Mouse (Mus musculus) cerebellum, adult 2 months (tissue): ENCODE results near the gene Mlx. TPM values are rescaled to one million over a fixed set of nuclear protein-coding genes. Genes with fewer than 3 reads are reported as not detected.
A peak's percentile ranks its signal among the peaks of the same experiment; 100 is the strongest.

Source experiments
- DNase-seq, 2 experiments: peaks; one replicate each; pipeline ENCODE4 v3.0.0; 2021
- H3K27ac ChIP-seq: fragments of 200-500 bp; 2 replicates; pipeline ENCODE4 v1.5.1; 2012; ENCODE audit warnings: low read length, control low read depth, inconsistent platforms; ENCODE audit not compliant: insufficient read depth
- H3K27me3 ChIP-seq: fragments of 200-500 bp; 2 replicates; pipeline ENCODE4 v1.6.1; 2012; ENCODE audit warnings: inconsistent platforms, mild to moderate bottlenecking, low read length, moderate library complexity; ENCODE audit not compliant: control insufficient read depth, insufficient read depth
- H3K4me1 ChIP-seq: fragments of 200-500 bp; 2 replicates; pipeline ENCODE4 v1.6.1; 2011; ENCODE audit warnings: low read length; ENCODE audit not compliant: control insufficient read depth, insufficient read depth
- H3K4me3 ChIP-seq: fragments of 200-500 bp; replicated peaks from 2 replicates; pipeline ENCODE3; 2011; ENCODE audit warnings: mild to moderate bottlenecking, low read depth, low read length, control low read depth; ENCODE audit not compliant: insufficient read depth
- CTCF ChIP-seq: fragments of 200-500 bp; IDR thresholded peaks from 2 replicates; pipeline ENCODE4 v1.5.1; 2011; ENCODE audit warnings: low read depth, mild to moderate bottlenecking, control low read depth, low read length, moderate library complexity, borderline replicate concordance; ENCODE audit not compliant: insufficient read depth
- POLR2A ChIP-seq: fragments of 200-500 bp; IDR thresholded peaks from 2 replicates; pipeline ENCODE4 v1.6.1; 2011; ENCODE audit warnings: low read length, control low read depth, borderline replicate concordance; ENCODE audit not compliant: insufficient read depth
- WGBS: fragments of 180-500 bp; shearing (Covaris S2); methylation state at CpG from one replicate; pipeline ENCODE4 v1.1.7; 2018; 5-methylcytosine and 5-hydroxymethylcytosine counted together
- polyA plus RNA-seq: library from polyadenylated mRNA; depleted of rRNA; stranded (reverse); fragments of >200 nt; gene quantifications from 2 replicates; pipeline ENCODE4 v1.2.3, GENCODE M21; 2012

The Mlx gene
- polyA plus RNA-seq, 1 experiment = 55.8 TPM

DNA sequence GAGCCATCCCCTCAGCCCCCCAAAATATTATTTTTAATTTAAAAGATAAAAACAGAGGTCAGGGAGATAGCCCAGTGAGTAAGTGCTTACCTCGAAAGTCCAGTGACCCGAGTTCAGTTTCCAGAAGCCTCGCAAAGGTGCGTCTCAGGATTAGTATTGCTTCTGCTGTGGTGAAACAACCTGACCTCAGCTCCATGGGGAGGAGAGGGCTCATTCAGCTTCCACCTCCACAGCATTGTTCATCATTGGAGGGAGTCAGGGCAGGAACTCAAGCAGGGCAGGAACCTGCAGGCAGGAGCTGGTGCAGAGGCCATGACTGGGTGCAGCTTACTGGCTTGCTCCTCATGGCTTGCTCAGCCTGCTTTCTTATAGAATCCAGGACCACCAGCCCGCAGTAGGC, 26.0 kb upstream of the Mlx start:
- 86% methylated on average over 5 of the region's 5 CpGs for WGBS
- no peak overlapping the region for H3K27ac ChIP-seq
- peaks cover 42% of the 10 kb centered on the region for H3K4me1 ChIP-seq

GRCm38 (mm10) chr11:101062165-101062884, 24.8 kb upstream of the Mlx start:
- Histone ChIP-seq H3K27me3 (no peaks in the 10 kb centered on the region), H3K4me3 (no peak overlapping the region), H3K4me1 (peaks cover 42% of the 10 kb centered on the region), H3K27ac (peak overlapping the region; percentile 87)
- no peak for TF ChIP-seq POLR2A
- TF ChIP-seq CTCF = no peak
- no peak for DNase-seq
- 44% methylated on average over 12 of the region's 12 CpGs for WGBS

More for the DNA sequence above, 26.0 kb upstream of the Mlx start:
- TF ChIP-seq CTCF (no peak), POLR2A (no peak)
- no peak for DNase-seq
- Histone ChIP-seq H3K27me3 (no peaks in the 10 kb centered on the region), H3K4me3 (no peak overlapping the region)

- peak overlapping the region; percentile 87 for H3K27ac ChIP-seq
- 38% methylated on average over 14 of the region's 14 CpGs for WGBS
Observed at GRCm38 (mm10) chr11:101062971-101063675, 24.0 kb upstream of the Mlx start.

GRCm38 (mm10) chr11:101063676-101064327, 23.3 kb upstream of the Mlx start:
- peak; percentile 71 to 75 for DNase-seq
- peak overlapping the region; percentile 87 for H3K27ac ChIP-seq
- WGBS = 4% methylated on average over 12 of the region's 12 CpGs
- no peaks in the 10 kb centered on the region for H3K27me3 ChIP-seq
- H3K4me3 ChIP-seq = no peak overlapping the region
- TF ChIP-seq POLR2A (0 out of 2 replicates have a peak, but pooled peaks have one; percentile 14), CTCF (no peak)
- H3K4me1 ChIP-seq = peaks cover 38% of the 10 kb centered on the region

More at GRCm38 (mm10) chr11:101062971-101063675, 24.0 kb upstream of the Mlx start:
- no peak overlapping the region for H3K4me3 ChIP-seq
- peaks cover 40% of the 10 kb centered on the region for H3K4me1 ChIP-seq
- DNase-seq = no peak
- no peaks in the 10 kb centered on the region for H3K27me3 ChIP-seq
- TF ChIP-seq CTCF = no peak
- TF ChIP-seq POLR2A = no peak

DNA sequence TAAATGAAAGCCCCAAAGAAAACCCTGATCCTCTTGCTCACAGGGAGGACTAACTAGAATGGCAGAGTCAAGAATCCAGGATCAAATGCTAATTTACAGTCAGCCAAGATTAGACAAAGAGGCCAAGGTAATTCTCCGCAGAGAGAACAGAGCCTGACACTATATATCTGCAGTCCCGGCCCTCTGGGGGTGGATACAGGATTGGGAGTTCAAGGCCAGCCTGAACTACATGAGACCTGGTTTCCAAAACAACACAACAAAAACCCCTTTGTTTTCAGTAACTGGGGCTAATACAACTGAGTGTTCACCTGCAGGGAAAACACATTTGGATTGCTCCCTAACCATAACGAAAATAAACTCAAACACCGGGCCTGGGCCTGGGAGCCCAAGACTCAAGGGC, 22.6 kb upstream of the Mlx start:
- 67% methylated on average over 4 of the region's 4 CpGs for WGBS
- no peak overlapping the region for H3K4me3 ChIP-seq
- peak overlapping the region; percentile 87 for H3K27ac ChIP-seq
- no peak for DNase-seq
- no peaks in the 10 kb centered on the region for H3K27me3 ChIP-seq
- peaks cover 41% of the 10 kb centered on the region for H3K4me1 ChIP-seq
- TF ChIP-seq CTCF (no peak), POLR2A (no peak)

- TF ChIP-seq CTCF (no peak), POLR2A (no peak)
- DNase-seq = no peak
- WGBS = 93% methylated on average over 9 of the region's 9 CpGs
- Histone ChIP-seq H3K4me3 (no peak overlapping the region), H3K27ac (no peak overlapping the region), H3K27me3 (no peaks in the 10 kb centered on the region), H3K4me1 (peaks cover 37% of the 10 kb centered on the region)
Observed at GRCm38 (mm10) chr11:101065002-101065401, 22.1 kb upstream of the Mlx start.

DNA sequence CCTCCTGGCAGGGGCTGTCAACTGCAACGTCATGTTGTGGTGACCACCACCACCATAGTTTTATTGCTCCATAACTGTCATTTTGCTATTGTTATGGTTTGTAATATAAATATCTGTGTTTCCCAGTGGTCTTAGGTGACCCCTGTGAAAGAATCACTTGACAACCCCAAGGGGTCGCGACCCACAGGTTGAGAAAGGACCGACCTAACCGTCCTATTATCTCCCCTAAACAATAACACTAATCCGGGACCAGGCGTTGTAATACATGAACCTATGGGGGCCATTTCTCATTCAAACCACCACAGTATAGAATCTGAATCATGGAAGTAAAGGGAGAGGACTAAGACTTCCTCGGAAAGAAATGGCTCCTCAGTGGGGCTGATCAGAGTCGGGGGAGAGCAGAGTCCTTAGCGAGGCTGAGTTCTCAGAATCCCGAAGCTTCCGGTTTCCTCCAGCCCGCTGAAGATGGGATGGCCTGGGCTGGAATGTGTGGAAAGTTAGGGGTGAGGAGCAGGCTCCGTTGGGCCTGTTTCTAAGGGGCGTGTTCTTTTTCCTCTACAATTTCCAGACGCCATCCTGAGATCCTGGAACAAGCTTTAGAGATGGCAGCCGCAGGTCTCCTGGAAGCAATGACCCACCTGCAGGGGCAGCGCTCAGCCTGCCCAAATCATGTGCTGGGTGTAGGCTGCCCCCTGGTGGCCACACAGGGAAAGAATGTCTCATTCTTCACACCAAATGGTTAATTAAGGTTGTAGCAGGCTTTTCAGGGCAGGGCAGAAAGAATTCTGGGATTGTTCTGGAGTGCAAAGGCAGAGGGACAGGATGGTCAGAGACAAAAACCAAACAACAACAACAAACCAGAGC, 20.3 kb upstream of the Mlx start:
- peak overlapping the region; percentile 31 for H3K4me3 ChIP-seq
- H3K4me1 ChIP-seq = peaks cover 36% of the 10 kb centered on the region
- H3K27me3 ChIP-seq = no peaks in the 10 kb centered on the region
- DNase-seq = peak; percentile 85 to 90
- TF ChIP-seq POLR2A (no peak), CTCF (peak; percentile 90)
- 18% methylated on average over 18 of the region's 18 CpGs for WGBS
- 0 out of 2 replicates have a peak overlapping the region, but pooled peaks have one; percentile 9 for H3K27ac ChIP-seq
